Mouse (Mus musculus): ENCODE data around the gene Mmp19. TPM values are rescaled to one million over a fixed set of nuclear protein-coding genes. Genes with fewer than 3 reads are reported as not detected.

Mmp19 gene
- polyA plus RNA-seq, 1 experiment = 1.8 TPM

DNA sequence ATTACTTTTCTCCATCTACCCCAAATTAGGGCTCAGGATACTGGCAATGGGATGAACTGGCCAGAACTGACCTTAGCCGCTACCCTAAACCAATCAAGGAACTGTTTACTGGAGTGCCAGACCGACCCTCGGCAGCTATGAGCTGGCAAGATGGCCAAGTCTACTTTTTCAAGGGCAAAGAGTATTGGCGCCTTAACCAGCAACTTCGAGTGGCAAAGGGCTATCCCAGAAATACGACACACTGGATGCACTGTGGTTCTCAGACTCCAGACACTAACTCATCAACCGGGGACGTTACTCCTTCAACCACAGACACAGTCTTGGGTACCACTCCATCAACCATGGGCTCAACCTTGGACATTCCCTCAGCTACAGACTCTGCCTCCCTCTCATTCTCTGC lies 8.0 kb downstream of the Mmp19 start:
- H3K27ac ChIP-seq (ENCODE audit: insufficient read depth, low read length) = no peak overlapping the region
- no peak for TF ChIP-seq CTCF (IDR thresholded peaks at IDR 0.05; ENCODE audit: extremely low read depth, insufficient read depth, insufficient read length, insufficient replicate concordance)
- H3K4me3 ChIP-seq (ENCODE audit: extremely low read depth, insufficient read depth, insufficient read length) = no peak overlapping the region
- H3K36me3 ChIP-seq (ENCODE audit: control insufficient read depth, insufficient read depth, low read length) = 0 out of 2 replicates have a peak, but pooled peaks cover 2% of the 10 kb centered on the region
- no peaks in the 10 kb centered on the region for H3K27me3 ChIP-seq (ENCODE audit: control insufficient read depth, insufficient read depth, low read length)
- no peaks in the 10 kb centered on the region; the same call in 1 of the 2 replicates for H3K4me1 ChIP-seq (ENCODE audit: control insufficient read depth, insufficient read depth, insufficient read length)
- 91% methylated on average over 8 of the region's 8 CpGs for WGBS
- no peak for DNase-seq (ENCODE audit: low read depth in 1 of 2, low spot score in 2 of 2)

DNA sequence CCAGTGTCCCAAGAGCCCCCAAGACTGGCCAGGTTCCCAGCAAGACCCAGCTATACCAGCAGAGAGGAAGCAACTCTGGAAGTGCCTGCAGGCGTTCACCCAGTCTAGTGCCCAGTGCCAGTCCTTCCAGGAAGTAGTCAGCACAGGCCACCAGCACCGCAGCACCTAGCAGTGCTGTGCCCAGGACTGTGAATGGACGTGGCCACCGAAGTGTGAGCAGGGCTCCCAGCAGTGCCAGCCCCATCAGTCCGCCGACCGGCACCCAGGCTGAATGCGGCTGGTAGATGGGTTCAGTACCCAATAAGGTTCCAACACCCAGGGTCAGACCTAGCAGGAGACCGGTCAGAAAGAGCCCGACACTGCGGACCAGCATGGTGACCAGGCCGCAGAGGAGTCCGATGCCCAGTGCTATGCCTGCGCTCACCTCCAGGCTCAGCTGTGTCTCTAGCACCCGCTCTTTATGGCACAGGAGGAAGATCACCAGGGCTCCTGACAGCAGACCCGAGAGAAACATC lies 11.3 kb downstream of the Mmp19 start:
- H3K4me1 ChIP-seq (ENCODE audit: control insufficient read depth, insufficient read depth, insufficient read length) = peaks cover 11% of the 10 kb centered on the region; the same call in 1 of the 2 replicates
- no peak for DNase-seq (ENCODE audit: low read depth in 1 of 2, low spot score in 2 of 2)
- no peak overlapping the region for H3K27ac ChIP-seq (ENCODE audit: insufficient read depth, low read length)
- no peak overlapping the region for H3K4me3 ChIP-seq (ENCODE audit: extremely low read depth, insufficient read depth, insufficient read length)
- WGBS = 94% methylated on average over 16 of the region's 16 CpGs
- H3K27me3 ChIP-seq (ENCODE audit: control insufficient read depth, insufficient read depth, low read length) = no peaks in the 10 kb centered on the region
- H3K36me3 ChIP-seq (ENCODE audit: control insufficient read depth, insufficient read depth, low read length) = 0 out of 2 replicates have a peak, but pooled peaks cover 2% of the 10 kb centered on the region
- TF ChIP-seq POLR2A (IDR thresholded peaks at IDR 0.05; ENCODE audit: low read depth, low read length) (no peak), CTCF (IDR thresholded peaks at IDR 0.05; ENCODE audit: extremely low read depth, insufficient read depth, insufficient read length, insufficient replicate concordance) (no peak)

DNA sequence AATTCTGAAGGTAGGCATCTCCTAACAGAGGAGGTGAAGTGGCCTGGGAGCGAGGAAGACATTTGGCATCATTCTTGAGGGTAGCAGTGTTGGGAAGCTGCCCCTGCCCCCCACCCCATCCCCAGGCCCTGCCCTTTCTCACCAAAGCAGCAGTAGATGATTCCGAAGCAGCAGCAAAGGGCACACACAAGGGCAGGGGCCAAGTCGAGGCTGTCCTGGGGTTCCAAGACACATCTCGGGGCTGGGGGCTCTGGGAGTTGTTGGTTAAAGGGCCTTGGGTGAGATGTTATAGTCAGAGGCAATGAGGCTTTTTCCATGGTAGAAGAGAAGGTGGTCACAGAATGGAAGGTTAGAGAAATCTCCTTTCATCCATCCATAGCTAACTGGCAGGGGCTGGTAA lies 12.2 kb downstream of the Mmp19 start:
- H3K4me3 ChIP-seq (ENCODE audit: extremely low read depth, insufficient read depth, insufficient read length) = no peak overlapping the region
- H3K36me3 ChIP-seq (ENCODE audit: control insufficient read depth, insufficient read depth, low read length) = peaks cover 7% of the 10 kb centered on the region; the same call in 1 of the 2 replicates
- H3K27ac ChIP-seq (ENCODE audit: insufficient read depth, low read length) = no peak overlapping the region
- no peak for TF ChIP-seq POLR2A (IDR thresholded peaks at IDR 0.05; ENCODE audit: low read depth, low read length)
- TF ChIP-seq CTCF (IDR thresholded peaks at IDR 0.05; ENCODE audit: extremely low read depth, insufficient read depth, insufficient read length, insufficient replicate concordance) = no peak
- peaks cover 14% of the 10 kb centered on the region; the same call in 1 of the 2 replicates for H3K4me1 ChIP-seq (ENCODE audit: control insufficient read depth, insufficient read depth, insufficient read length)
- WGBS = 81% methylated on average over 4 of the region's 4 CpGs
- no peak for DNase-seq (ENCODE audit: low read depth in 1 of 2, low spot score in 2 of 2)
- no peaks in the 10 kb centered on the region for H3K27me3 ChIP-seq (ENCODE audit: control insufficient read depth, insufficient read depth, low read length)

DNA sequence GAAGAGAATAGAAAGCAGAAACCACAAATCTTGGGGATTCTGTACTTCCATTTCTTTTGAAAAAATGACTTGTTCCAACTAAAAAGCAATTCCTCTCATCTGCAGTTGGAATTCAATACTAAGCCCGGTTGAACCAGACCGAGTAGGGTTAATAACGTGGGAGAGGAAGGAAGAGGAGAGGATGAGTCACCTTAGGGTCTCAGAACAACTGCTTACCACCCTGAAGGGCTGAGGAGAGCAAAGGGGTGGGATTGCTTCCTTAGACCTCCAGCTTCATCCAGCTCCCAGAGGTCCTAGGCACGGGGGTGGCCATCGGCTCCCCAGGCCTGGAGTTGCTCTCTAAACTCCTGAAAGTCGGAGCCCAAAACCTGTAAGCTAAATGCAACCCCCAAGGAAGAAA lies 12.7 kb downstream of the Mmp19 start:
- Histone ChIP-seq H3K4me1 (ENCODE audit: control insufficient read depth, insufficient read depth, insufficient read length) (peaks cover 14% of the 10 kb centered on the region), H3K27me3 (ENCODE audit: control insufficient read depth, insufficient read depth, low read length) (no peaks in the 10 kb centered on the region), H3K36me3 (ENCODE audit: control insufficient read depth, insufficient read depth, low read length) (peaks cover 7% of the 10 kb centered on the region; the same call in 1 of the 2 replicates), H3K27ac (ENCODE audit: insufficient read depth, low read length) (peak overlapping the region; percentile 70; the same call in 1 of the 2 replicates), H3K4me3 (ENCODE audit: extremely low read depth, insufficient read depth, insufficient read length) (no peak overlapping the region)
- TF ChIP-seq POLR2A (IDR thresholded peaks at IDR 0.05; ENCODE audit: low read depth, low read length) (no peak), CTCF (IDR thresholded peaks at IDR 0.05; ENCODE audit: extremely low read depth, insufficient read depth, insufficient read length, insufficient replicate concordance) (no peak)
- 14% methylated on average over 6 of the region's 6 CpGs for WGBS
- DNase-seq (ENCODE audit: low read depth in 1 of 2, low spot score in 2 of 2) = no peak

DNA sequence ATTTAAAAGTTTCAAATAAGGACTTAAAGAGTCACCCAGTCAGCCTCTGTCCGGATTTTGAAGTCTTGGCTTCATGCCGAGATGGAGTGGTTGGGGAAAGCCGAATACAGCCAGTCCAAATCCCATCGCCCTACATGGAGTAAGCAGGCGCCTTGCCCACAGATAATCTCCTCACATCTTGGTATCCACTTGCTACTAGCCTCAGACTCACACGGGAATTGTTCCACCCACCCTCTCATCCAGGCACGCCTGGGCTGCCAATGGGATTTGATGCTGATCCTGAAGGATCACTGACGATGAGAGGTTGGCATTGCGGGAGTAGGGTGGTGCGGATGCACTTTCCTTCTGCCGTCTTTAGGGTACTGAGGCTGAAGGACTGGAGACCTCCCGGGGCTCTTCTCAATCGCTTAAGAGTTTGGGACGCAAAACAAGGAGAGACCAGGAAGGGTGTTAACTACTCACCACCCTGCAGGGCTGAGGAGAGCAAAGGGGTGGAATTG lies 13.1 kb downstream of the Mmp19 start, which contains the start of gene Dnajc14:
Gene Dnajc14, plus strand, starts transcription at position 292 of the 500 bp plus-strand sequence.
- H3K36me3 ChIP-seq (ENCODE audit: control insufficient read depth, insufficient read depth, low read length) = peaks cover 7% of the 10 kb centered on the region; the same call in 1 of the 2 replicates
- no peak for DNase-seq (ENCODE audit: low read depth in 1 of 2, low spot score in 2 of 2)
- peak within 1 kb of the TSS; percentile 96 for H3K4me3 ChIP-seq (ENCODE audit: extremely low read depth, insufficient read depth, insufficient read length)
- peaks cover 14% of the 10 kb centered on the region for H3K4me1 ChIP-seq (ENCODE audit: control insufficient read depth, insufficient read depth, insufficient read length)
- 7% methylated on average over 14 of the region's 14 CpGs for WGBS
- H3K27me3 ChIP-seq (ENCODE audit: control insufficient read depth, insufficient read depth, low read length) = no peaks in the 10 kb centered on the region
- H3K27ac ChIP-seq (ENCODE audit: insufficient read depth, low read length) = peak within 1 kb of the TSS; percentile 98
- TF ChIP-seq CTCF (IDR thresholded peaks at IDR 0.05; ENCODE audit: extremely low read depth, insufficient read depth, insufficient read length, insufficient replicate concordance) = no peak
- TF ChIP-seq POLR2A (IDR thresholded peaks at IDR 0.05; ENCODE audit: low read depth, low read length) = no peak

DNA sequence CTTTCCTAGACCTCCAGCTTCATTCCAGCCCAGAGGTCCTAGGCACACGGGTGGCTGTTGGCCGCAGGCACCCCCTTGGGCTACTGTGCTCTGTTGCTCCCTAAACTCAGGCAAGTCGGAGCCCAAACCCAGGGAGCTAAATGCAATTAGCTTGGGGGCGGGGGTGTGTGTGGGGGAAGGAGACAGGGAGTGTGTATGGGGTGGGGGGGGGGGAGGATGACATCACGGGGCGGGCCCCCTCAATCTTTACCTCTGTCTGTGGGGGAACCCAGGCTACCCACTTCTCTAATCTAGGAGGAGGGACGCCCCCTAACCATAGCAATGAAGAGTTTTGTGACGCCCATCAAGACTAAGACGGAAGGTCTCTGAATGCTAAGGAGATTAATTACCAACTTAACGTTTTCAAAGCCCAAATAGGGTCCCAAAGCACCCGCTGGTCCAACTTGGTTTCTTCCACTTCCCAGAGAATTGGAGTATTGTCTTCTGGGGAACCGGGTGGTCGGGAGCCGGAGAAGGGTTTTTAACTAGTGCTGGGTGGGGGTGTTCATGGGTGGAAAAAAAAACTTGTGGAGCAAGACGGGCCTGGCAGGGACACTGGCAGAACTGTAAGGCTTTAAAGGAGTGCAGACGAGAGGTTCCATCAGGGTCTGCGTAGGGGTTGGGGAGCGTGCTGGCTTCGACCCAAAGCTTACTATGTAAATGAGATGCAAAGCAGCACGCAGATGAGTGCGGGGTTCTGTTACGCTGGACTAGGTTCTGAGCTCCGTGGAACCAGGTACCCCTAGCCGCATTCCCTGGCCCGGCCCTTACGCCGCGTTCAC lies 13.8 kb downstream of the Mmp19 start, which contains the start of gene Tmem198b:
Gene Tmem198b, minus strand, starts transcription at position 100 of the 821 bp plus-strand sequence.
- WGBS = under 1% methylated on average over 28 of the region's 28 CpGs
- peak within 1 kb of the TSS; percentile 98 for H3K27ac ChIP-seq (ENCODE audit: insufficient read depth, low read length)
- TF ChIP-seq CTCF (IDR thresholded peaks at IDR 0.05; ENCODE audit: extremely low read depth, insufficient read depth, insufficient read length, insufficient replicate concordance) (no peak), POLR2A (IDR thresholded peaks at IDR 0.05; ENCODE audit: low read depth, low read length) (0 out of 2 replicates have a peak, but pooled peaks have one; percentile 6)
- H3K27me3 ChIP-seq (ENCODE audit: control insufficient read depth, insufficient read depth, low read length) = no peaks in the 10 kb centered on the region
- peak; percentile 59 to 63 for DNase-seq (ENCODE audit: low read depth in 1 of 2, low spot score in 2 of 2)
- peak within 1 kb of the TSS; percentile 96 for H3K4me3 ChIP-seq (ENCODE audit: extremely low read depth, insufficient read depth, insufficient read length)
- peaks cover 14% of the 10 kb centered on the region for H3K4me1 ChIP-seq (ENCODE audit: control insufficient read depth, insufficient read depth, insufficient read length)
- H3K36me3 ChIP-seq (ENCODE audit: control insufficient read depth, insufficient read depth, low read length) = peaks cover 7% of the 10 kb centered on the region; the same call in 1 of the 2 replicates

All from spleen, adult 2 months (tissue).